Mouse (Mus musculus) spleen, adult 2 months (tissue): Measurements from ENCODE around the gene Nol6.

Source experiments
- CTCF ChIP-seq: fragments of 200-500 bp; IDR thresholded peaks from 2 replicates; pipeline ENCODE4 v1.5.1; 2011; ENCODE audit warnings: mild to moderate bottlenecking, inconsistent platforms; ENCODE audit not compliant: insufficient read depth, insufficient read length, insufficient replicate concordance; ENCODE audit errors: extremely low read depth
- POLR2A ChIP-seq: fragments of 200-500 bp; IDR thresholded peaks from 2 replicates; pipeline ENCODE4 v1.6.1; 2011; ENCODE audit warnings: low read depth, low read length, inconsistent platforms

DNA sequence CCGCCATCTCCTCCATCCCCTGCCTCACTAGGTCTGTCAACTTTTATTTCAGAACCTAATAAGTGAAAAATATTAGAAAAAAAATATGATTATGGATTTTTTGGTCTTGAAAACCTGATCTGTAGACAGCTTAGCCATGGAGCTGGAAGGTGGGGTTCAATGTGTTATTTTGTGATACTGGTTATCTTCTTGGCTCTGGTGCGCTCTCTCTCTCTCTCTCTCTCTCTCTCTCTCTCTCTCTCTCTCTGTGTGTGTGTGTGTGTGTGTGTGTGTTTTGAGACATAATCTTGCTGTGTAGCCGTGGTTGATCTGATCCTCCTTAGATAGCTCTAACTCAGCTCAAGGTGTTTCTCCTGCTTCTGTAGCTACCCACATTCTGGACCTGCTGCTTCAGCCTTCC lies 5.6 kb upstream of the Nol6 start:
- TF ChIP-seq CTCF = no peak
- no peak for TF ChIP-seq POLR2A
